Mouse (Mus musculus) liver, adult 2 months (tissue): Measurements from ENCODE around the gene Fam207a. TPM values are rescaled to one million over a fixed set of nuclear protein-coding genes. Genes with fewer than 3 reads are reported as not detected.
A peak's percentile ranks its signal among the peaks of the same experiment; 100 is the strongest.

Experiments
- DNase-seq: peaks from one replicate; pipeline ENCODE4 v3.0.0-alpha.2; 2011; ENCODE audit warnings: low read depth, low spot score; ENCODE audit errors: extremely low read depth
- H3K27ac ChIP-seq: fragments of 200-500 bp; replicated peaks from 2 replicates; pipeline ENCODE4 v1.5.1; 2012; ENCODE audit warnings: low read depth, mild to moderate bottlenecking, control low read depth, inconsistent platforms, low read length; ENCODE audit not compliant: insufficient read depth
- H3K27me3 ChIP-seq: fragments of 200-500 bp; 2 replicates; pipeline ENCODE4 v1.6.1; 2012; ENCODE audit warnings: mild to moderate bottlenecking, moderate library complexity, low read length, inconsistent platforms; ENCODE audit not compliant: control insufficient read depth, insufficient read depth
- H3K36me3 ChIP-seq: fragments of 200-500 bp; 2 replicates; pipeline ENCODE4 v1.6.1; 2012; ENCODE audit warnings: low read length, inconsistent platforms; ENCODE audit not compliant: control insufficient read depth, insufficient read depth
- H3K4me1 ChIP-seq: fragments of 200-500 bp; 2 replicates; pipeline ENCODE4 v1.6.1; 2011; ENCODE audit warnings: low read length; ENCODE audit not compliant: control insufficient read depth, insufficient read depth
- H3K4me3 ChIP-seq: fragments of 200-500 bp; 2 replicates; pipeline ENCODE4 v1.5.1; 2011; ENCODE audit warnings: low read depth, mild to moderate bottlenecking, control low read depth, low read length, moderate library complexity; ENCODE audit not compliant: insufficient read depth
- H3K79me2 ChIP-seq: fragments of 200-500 bp; 2 replicates; pipeline ENCODE4 v1.6.1; 2012; ENCODE audit warnings: inconsistent platforms, mild to moderate bottlenecking, low read length, moderate library complexity; ENCODE audit not compliant: control insufficient read depth, insufficient read depth
- H3K9ac ChIP-seq: fragments of 200-500 bp; 2 replicates; pipeline ENCODE4 v1.6.1; 2012; ENCODE audit warnings: low read depth, mild to moderate bottlenecking, control low read depth, inconsistent platforms, low read length
- CTCF ChIP-seq: fragments of 200-500 bp; IDR thresholded peaks from 2 replicates; pipeline ENCODE4 v1.5.1; 2011; ENCODE audit warnings: low read depth, low read length, control low read depth
- POLR2A ChIP-seq: fragments of 200-500 bp; IDR thresholded peaks from 2 replicates; pipeline ENCODE4 v1.6.1; 2011; ENCODE audit warnings: low read length, control low read depth; ENCODE audit not compliant: insufficient read depth; ENCODE audit errors: extremely low read depth
- WGBS: fragments of 180-500 bp; shearing (Covaris S2); methylation state at CpG from one replicate; pipeline ENCODE4 v1.1.7; 2018; 5-methylcytosine and 5-hydroxymethylcytosine counted together
- polyA plus RNA-seq: library from polyadenylated mRNA; depleted of rRNA; stranded (reverse); fragments of >200 nt; gene quantifications from 2 replicates; pipeline ENCODE4 v1.2.3, GENCODE M21; 2012
- total RNA-seq: library from RNA; depleted of rRNA; stranded (reverse); fragments of >200 nt; gene quantifications from 2 replicates; pipeline ENCODE4 v1.2.3, GENCODE M21; 2014

Fam207a gene
- total and polyA plus RNA-seq, 2 experiments = 12.7 to 27.3 TPM

DNA sequence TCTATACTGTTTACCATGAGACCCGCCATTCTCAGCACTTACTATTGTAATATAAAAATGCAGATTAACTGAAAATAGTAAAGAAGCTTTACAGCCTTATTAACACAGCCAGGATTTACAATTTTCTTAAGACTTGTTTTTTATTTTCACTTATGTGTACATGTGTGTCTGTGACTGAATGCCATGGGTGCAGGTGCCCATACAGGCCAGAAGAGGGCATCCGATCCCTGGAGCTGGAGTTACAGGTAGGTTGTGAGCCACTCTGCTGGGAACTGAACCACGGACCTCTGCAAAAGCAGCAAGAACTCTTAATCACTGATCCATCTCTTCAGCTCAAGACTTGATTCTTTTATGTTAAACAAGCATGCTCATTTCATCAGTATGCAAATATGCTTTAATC lies 22.7 kb downstream of the Fam207a start:
- H3K36me3 ChIP-seq = peaks cover 18% of the 10 kb centered on the region
- no peak overlapping the region for H3K4me3 ChIP-seq
- no peak overlapping the region for H3K9ac ChIP-seq
- no peak for DNase-seq
- no peak for TF ChIP-seq POLR2A
- TF ChIP-seq CTCF = peak; percentile 47
- 98% methylated on average over 3 of the region's 3 CpGs for WGBS
- H3K27me3 ChIP-seq = no peaks in the 10 kb centered on the region
- H3K4me1 ChIP-seq = no peaks in the 10 kb centered on the region
- no peaks in the 10 kb centered on the region; the same call in 1 of the 2 replicates for H3K79me2 ChIP-seq
- H3K27ac ChIP-seq = no peak overlapping the region

- TF ChIP-seq CTCF (no peak), POLR2A (no peak)
Measured at GRCm38 (mm10) chr10:77491585-77491984, 24.0 kb downstream of the Fam207a start.

DNA sequence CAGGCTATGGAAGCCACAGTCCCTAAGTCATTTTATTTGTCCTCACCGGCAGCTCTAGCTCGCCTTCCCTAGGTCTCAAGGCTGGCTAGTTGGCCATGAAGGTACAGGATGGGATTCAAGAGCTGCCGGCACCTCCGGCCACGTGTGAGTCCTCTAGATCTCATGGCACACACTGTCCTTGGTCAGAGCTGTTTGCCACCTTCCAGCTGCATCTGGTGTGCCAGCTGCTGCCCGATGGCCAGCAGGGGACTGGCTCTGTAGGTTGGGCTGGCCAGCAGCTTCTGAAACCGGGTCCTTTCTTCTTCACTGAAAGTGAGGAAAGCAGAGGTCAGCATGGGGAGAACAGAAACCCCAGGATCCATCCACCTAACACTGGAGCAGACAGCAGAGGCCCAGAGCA lies 27.4 kb downstream of the Fam207a start:
- H3K9ac ChIP-seq = no peak overlapping the region
- H3K27me3 ChIP-seq = no peaks in the 10 kb centered on the region
- DNase-seq = no peak
- WGBS = 96% methylated on average over 7 of the region's 7 CpGs
- TF ChIP-seq POLR2A (no peak), CTCF (no peak)
- no peak overlapping the region for H3K4me3 ChIP-seq
- H3K27ac ChIP-seq = no peak overlapping the region
- H3K36me3 ChIP-seq = peaks cover 28% of the 10 kb centered on the region
- H3K79me2 ChIP-seq = no peaks in the 10 kb centered on the region
- peaks cover 3% of the 10 kb centered on the region; the same call in 1 of the 2 replicates for H3K4me1 ChIP-seq

More at GRCm38 (mm10) chr10:77491585-77491984, 24.0 kb downstream of the Fam207a start:
- Histone ChIP-seq H3K79me2 (no peaks in the 10 kb centered on the region), H3K9ac (no peak overlapping the region), H3K27ac (no peak overlapping the region), H3K36me3 (peaks cover 28% of the 10 kb centered on the region), H3K4me1 (no peaks in the 10 kb centered on the region), H3K4me3 (no peak overlapping the region), H3K27me3 (no peaks in the 10 kb centered on the region)
- DNase-seq = no peak
- 92% methylated on average over 6 of the region's 6 CpGs for WGBS

DNA sequence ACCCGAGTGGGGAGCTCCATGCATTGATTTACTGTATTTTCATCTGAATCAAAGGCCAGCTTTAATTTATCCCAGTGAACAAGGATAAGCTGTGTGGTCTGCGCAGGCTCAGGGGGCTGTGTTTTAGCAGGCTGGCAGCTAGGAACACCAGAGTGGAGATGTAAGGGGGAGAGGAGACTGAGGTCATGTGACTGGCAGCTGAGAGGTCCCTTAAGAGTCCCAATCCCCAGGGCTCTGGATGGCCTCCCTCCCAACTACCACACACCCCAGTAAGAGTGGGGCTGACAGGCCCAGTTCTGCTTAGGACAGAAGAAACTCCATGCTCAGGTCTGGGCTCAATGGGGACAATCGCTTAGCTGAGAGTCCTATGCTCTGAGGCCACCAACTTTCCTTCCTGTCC lies 29.8 kb downstream of the Fam207a start:
- no peak for DNase-seq
- no peak for TF ChIP-seq CTCF
- no peak for TF ChIP-seq POLR2A
- Histone ChIP-seq H3K79me2 (no peaks in the 10 kb centered on the region), H3K36me3 (peaks cover 27% of the 10 kb centered on the region), H3K4me3 (no peak overlapping the region), H3K27ac (no peak overlapping the region), H3K9ac (no peak overlapping the region), H3K4me1 (peaks cover 3% of the 10 kb centered on the region; the same call in 1 of the 2 replicates), H3K27me3 (no peaks in the 10 kb centered on the region)
- 93% methylated on average over 3 of the region's 3 CpGs for WGBS

- H3K9ac ChIP-seq = 0 out of 2 replicates have a peak overlapping the region, but pooled peaks have one; percentile 8
- TF ChIP-seq CTCF (no peak), POLR2A (no peak)
- peaks cover 20% of the 10 kb centered on the region for H3K36me3 ChIP-seq
- no peaks in the 10 kb centered on the region for H3K79me2 ChIP-seq
- WGBS = 39% methylated on average over 18 of the region's 18 CpGs
- peaks cover 8% of the 10 kb centered on the region; the same call in 1 of the 2 replicates for H3K4me1 ChIP-seq
- peak; percentile 36 for DNase-seq
- H3K27me3 ChIP-seq = no peaks in the 10 kb centered on the region
- H3K27ac ChIP-seq = peak overlapping the region; percentile 44
- no peak overlapping the region for H3K4me3 ChIP-seq
Measured at GRCm38 (mm10) chr10:77484205-77484935, 31.2 kb downstream of the Fam207a start.

DNA sequence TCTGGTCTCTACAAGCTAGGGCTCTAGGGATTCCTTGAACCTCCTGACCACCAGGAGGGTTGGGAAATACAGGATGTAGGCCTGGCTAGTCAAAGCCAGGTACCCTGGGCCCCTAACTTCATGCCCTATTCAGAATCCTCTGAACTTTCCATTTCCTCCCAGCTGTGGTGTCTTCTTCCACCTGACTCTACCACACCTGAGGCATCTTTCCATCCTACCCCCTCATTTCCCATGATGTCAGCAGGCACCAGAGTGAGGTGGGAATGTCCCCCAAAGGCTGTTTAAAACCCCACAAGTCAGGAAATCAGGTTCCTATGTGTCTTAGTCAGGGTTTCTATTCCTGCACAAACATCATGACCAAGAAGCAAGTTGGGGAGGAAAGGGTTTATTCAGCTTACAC lies 33.8 kb downstream of the Fam207a start:
- Histone ChIP-seq H3K9ac (no peak overlapping the region), H3K36me3 (peaks cover under 1% of the 10 kb centered on the region; the same call in 1 of the 2 replicates), H3K27me3 (no peaks in the 10 kb centered on the region), H3K79me2 (no peaks in the 10 kb centered on the region), H3K4me1 (peaks cover 9% of the 10 kb centered on the region; the same call in 1 of the 2 replicates), H3K27ac (no peak overlapping the region), H3K4me3 (no peak overlapping the region)
- no peak for DNase-seq
- TF ChIP-seq CTCF (no peak), POLR2A (no peak)
